Mouse (Mus musculus) brain, embryonic 14.5 days (tissue): ENCODE measurements at regions not wholly inside any gene's neighbourhood (a gene's known extent, or its start where the extent isn't known, plus 50 kb on each side); places are given as distances from the start of the nearest gene placed in this dataset.

ENCODE experiments used
- CTCF ChIP-seq: fragments of 200-500 bp; IDR thresholded peaks from 2 replicates; pipeline ENCODE4 v1.5.1; 2012; ENCODE audit warnings: inconsistent platforms, mild to moderate bottlenecking, moderate library complexity, borderline replicate concordance; ENCODE audit not compliant: insufficient read depth, insufficient read length; ENCODE audit errors: extremely low read depth
- POLR2A ChIP-seq: fragments of 200-500 bp; IDR thresholded peaks from 2 replicates; pipeline ENCODE4 v1.6.1; 2012; ENCODE audit warnings: mild to moderate bottlenecking, inconsistent platforms, borderline replicate concordance; ENCODE audit not compliant: poor library complexity, insufficient read depth, insufficient read length, severe bottlenecking; ENCODE audit errors: extremely low read depth

- no peak for TF ChIP-seq CTCF
- no peak for TF ChIP-seq POLR2A
Measured at GRCm38 (mm10) chr15:87089827-87090226, 454.3 kb upstream of the Fam19a5 start.
